Mouse (Mus musculus) megakaryocyte, embryonic 14.5 days (primary cell): ENCODE measurements around the gene Odf3l1.

ENCODE experiments used
- FLI1 ChIP-seq: IDR thresholded peaks from 2 replicates; pipeline ENCODE4 v1.6.1; 2012; ENCODE audit warnings: low read length, inconsistent platforms, mixed read lengths
- GATA1 ChIP-seq: IDR thresholded peaks from 3 replicates; pipeline ENCODE4 v1.6.1; 2012; ENCODE audit warnings: mixed read lengths, low read length, inconsistent platforms, borderline replicate concordance

DNA sequence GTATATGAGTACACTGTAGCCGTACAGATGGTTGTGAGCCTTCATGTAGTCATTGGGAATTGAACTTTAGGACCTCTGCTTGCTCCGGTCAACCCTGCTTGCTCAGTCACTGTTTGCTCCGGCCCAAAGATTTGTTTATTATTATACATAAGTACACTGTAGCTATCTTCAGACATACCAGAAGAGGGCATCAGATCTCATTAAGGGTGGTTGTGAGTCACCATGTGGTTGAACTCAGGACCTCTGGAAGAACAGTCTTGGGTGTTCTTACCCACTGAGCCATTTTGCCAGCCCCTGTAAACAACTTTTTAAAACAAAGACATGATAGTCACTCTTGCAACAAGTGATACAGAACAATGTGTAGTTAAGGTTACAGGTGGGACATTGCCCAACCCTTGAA is 32.6 kb downstream of the Odf3l1 start:
- TF ChIP-seq GATA1 = no peak
- no peak for TF ChIP-seq FLI1
